Comparison of ENCODE assay signal across 27 mouse cellular contexts in the genomic region with DNA sequence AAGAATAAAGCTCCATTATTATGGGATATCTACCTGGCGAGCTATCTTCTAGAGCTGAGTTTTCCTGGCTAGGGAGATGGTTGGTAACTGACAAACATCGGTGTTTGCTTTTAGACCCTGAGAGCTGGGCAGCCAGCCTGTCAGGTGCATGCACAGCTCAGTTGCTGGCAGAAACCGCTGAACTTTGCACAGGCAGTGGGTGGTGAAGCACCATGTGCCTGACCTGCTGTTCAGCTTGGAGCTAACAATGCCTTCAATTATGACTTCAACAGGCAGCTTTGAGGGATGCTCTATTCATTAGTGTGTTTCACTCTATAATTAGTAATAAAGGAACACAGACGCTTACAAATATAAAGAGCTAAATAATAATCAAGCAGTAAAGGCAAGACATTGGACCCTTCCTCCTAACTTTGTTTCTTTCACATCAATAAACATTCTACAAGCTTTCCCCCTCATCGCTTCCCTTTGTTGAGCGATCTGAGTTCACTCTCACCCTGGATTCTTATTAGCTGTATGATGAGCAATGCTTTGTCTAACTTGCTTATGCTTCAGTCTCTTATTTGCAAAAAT. TPM values are rescaled to one million over a fixed set of nuclear protein-coding genes. Genes with fewer than 3 reads are reported as not detected.
DNase-seq lines count a peak whose midpoint lies in the region; ATAC-seq and TF ChIP-seq lines count a peak whose summit lies in the region.
"Had no signal": no experiment of that assay in that cellular context is flagged by ENCODE, and none has a peak within 500 bp of the region (broad histone marks: within the 10 kb centered on the region; RNA-seq: fewer than 3 reads in every experiment).

No protein-coding gene starts in this region.

- 40% methylated on average over 6 of the region's 6 CpGs for WGBS in forebrain, embryonic 16.5 days
- 36% methylated on average over 6 of the region's 6 CpGs for WGBS in forebrain, postnatal 0 days
- WGBS in liver, embryonic 11.5 days = 73% methylated on average over 6 of the region's 6 CpGs

- H3K4me2 ChIP-seq in forebrain, embryonic 16.5 days (ENCODE audit: low read length) = no peak overlapping the region
- H3K4me2 ChIP-seq in forebrain, postnatal 0 days (ENCODE audit: low read depth) = no peak overlapping the region
- H3K4me2 ChIP-seq in liver, embryonic 11.5 days = no peak overlapping the region
- H3K4me2 ChIP-seq: forebrain, embryonic 15.5 days; heart, embryonic 15.5 days; limb, embryonic 12.5 days; lung, embryonic 15.5 days; midbrain, embryonic 12.5 days; neural tube, embryonic 13.5 days had no signal

- TF ChIP-seq CTCF in forebrain, postnatal 0 days (IDR thresholded peaks at IDR 0.05; ENCODE audit: low read depth) = no peak

- H3K36me3 ChIP-seq in forebrain, embryonic 16.5 days (ENCODE audit: control insufficient read depth, insufficient read depth) = no peaks in the 10 kb centered on the region; the same call in 1 of the 2 replicates
- H3K36me3 ChIP-seq in forebrain, postnatal 0 days (ENCODE audit: insufficient read depth) = 0 out of 2 replicates have a peak, but pooled peaks cover 4% of the 10 kb centered on the region
- H3K36me3 ChIP-seq in liver, embryonic 11.5 days (ENCODE audit: control insufficient read depth, insufficient read depth, low read length) = no peaks in the 10 kb centered on the region
- H3K36me3 ChIP-seq: forebrain, embryonic 15.5 days; heart, embryonic 10.5 days; heart, embryonic 15.5 days; limb, embryonic 12.5 days; lung, embryonic 15.5 days had no signal

- H3K4me3 ChIP-seq in forebrain, embryonic 16.5 days (replicated peaks; ENCODE audit: low read length) = no peak overlapping the region
- H3K4me3 ChIP-seq in forebrain, postnatal 0 days (ENCODE audit: low read depth, low read length) = no peak overlapping the region
- H3K4me3 ChIP-seq in liver, embryonic 11.5 days (ENCODE audit: low read depth, low read length) = no peak overlapping the region
- H3K4me3 ChIP-seq: forebrain, embryonic 15.5 days; heart, embryonic 10.5 days; heart, embryonic 15.5 days; left cerebral cortex, adult 2 months; limb, embryonic 12.5 days; lung, embryonic 15.5 days; midbrain, embryonic 12.5 days; myocyte; neural tube, embryonic 13.5 days had no signal

- H3K27ac ChIP-seq in forebrain, embryonic 16.5 days (ENCODE audit: low read length) = no peak overlapping the region
- H3K27ac ChIP-seq in forebrain, postnatal 0 days (ENCODE audit: low read depth, low read length) = no peak overlapping the region
- H3K27ac ChIP-seq in liver, embryonic 11.5 days (ENCODE audit: low read depth, low read length) = no peak overlapping the region
- H3K27ac ChIP-seq: forebrain, embryonic 15.5 days; heart, embryonic 10.5 days; heart, embryonic 15.5 days; left cerebral cortex, adult 2 months; limb, embryonic 12.5 days; lung, embryonic 15.5 days; midbrain, embryonic 12.5 days; neural tube, embryonic 13.5 days had no signal

- 0 out of 2 replicates have a peak, but pooled peaks cover 3% of the 10 kb centered on the region for H3K27me3 ChIP-seq in forebrain, embryonic 16.5 days (replicated peaks; ENCODE audit: control insufficient read depth, insufficient read depth, low read length)
- no peaks in the 10 kb centered on the region for H3K27me3 ChIP-seq in forebrain, postnatal 0 days (ENCODE audit: insufficient read depth, low read length)
- H3K27me3 ChIP-seq in liver, embryonic 11.5 days (replicated peaks; ENCODE audit: control insufficient read depth, insufficient read depth, low read length) = peaks cover 36% of the 10 kb centered on the region
- H3K27me3 ChIP-seq: forebrain, embryonic 15.5 days had no signal

- peak; percentile 41; the same call in 1 of the 2 replicates for ATAC-seq in forebrain, embryonic 16.5 days
- no peak for ATAC-seq in forebrain, postnatal 0 days
- ATAC-seq in liver, embryonic 11.5 days (replicated peaks; ENCODE audit: low FRiP score) = no peak
- ATAC-seq: forebrain, embryonic 15.5 days; hindbrain, embryonic 16.5 days had no signal

- peaks cover 30% of the 10 kb centered on the region for H3K4me1 ChIP-seq in forebrain, embryonic 16.5 days (replicated peaks; ENCODE audit: control insufficient read depth, insufficient read depth, low read length)
- peaks cover 6% of the 10 kb centered on the region; the same call in 1 of the 2 replicates for H3K4me1 ChIP-seq in forebrain, postnatal 0 days (ENCODE audit: insufficient read depth)
- 0 out of 2 replicates have a peak, but pooled peaks cover under 1% of the 10 kb centered on the region for H3K4me1 ChIP-seq in liver, embryonic 11.5 days (replicated peaks; ENCODE audit: control insufficient read depth, insufficient read depth, low read length)

- no peak for DNase-seq in forebrain, postnatal 0 days
- DNase-seq in layer of hippocampus, adult 18-20 months (ENCODE audit: low spot score in 2 of 2) = peak; percentile 25 to 61
- DNase-seq in layer of hippocampus, postnatal 25 days (ENCODE audit: extremely low spot score in 1 of 2, low spot score in 1 of 2) = no peak
- DNase-seq in layer of hippocampus, postnatal 14 days (ENCODE audit: low spot score in 2 of 2) = peak; percentile 42 to 58
- DNase-seq in liver, embryonic 11.5 days (ENCODE audit: low spot score) = no peak
- DNase-seq: adrenal gland, postnatal 25 days; B cell, adult 2 months; gastrocnemius, postnatal 10 days; kidney, adult 18-20 months; kidney, postnatal 10 days; lung, postnatal 36 days; right cerebral cortex, postnatal 14 days had no signal

- H3K9me3 ChIP-seq in forebrain, embryonic 16.5 days (ENCODE audit: control insufficient read depth, low read length) = no peaks in the 10 kb centered on the region
- H3K9me3 ChIP-seq in forebrain, postnatal 0 days (ENCODE audit: low read length) = no peaks in the 10 kb centered on the region
- no peaks in the 10 kb centered on the region for H3K9me3 ChIP-seq in liver, embryonic 11.5 days (ENCODE audit: control insufficient read depth, low read length)
- H3K9me3 ChIP-seq: forebrain, embryonic 15.5 days; heart, embryonic 10.5 days; heart, embryonic 15.5 days; limb, embryonic 12.5 days; lung, embryonic 15.5 days; midbrain, embryonic 12.5 days; neural tube, embryonic 13.5 days had no signal

- H3K9ac ChIP-seq in forebrain, embryonic 16.5 days (replicated peaks; ENCODE audit: low read depth, low read length) = no peak overlapping the region
- H3K9ac ChIP-seq in forebrain, postnatal 0 days = no peak overlapping the region
- no peak overlapping the region for H3K9ac ChIP-seq in liver, embryonic 11.5 days (ENCODE audit: low read depth, low read length)
- H3K9ac ChIP-seq: forebrain, embryonic 15.5 days; heart, embryonic 15.5 days; limb, embryonic 12.5 days; lung, embryonic 15.5 days; midbrain, embryonic 12.5 days; neural tube, embryonic 13.5 days had no signal

RNA-seq across cellular contexts. Expression of gene Pcdh8, which starts 5.8 kb away (rescaled TPM):
- polyA plus RNA-seq in forebrain, embryonic 16.5 days (2015; fragmentation: Nextera tagmentation; extraction: Ambion mirVana) = 50.5 and 56.6 TPM in 2 replicates
- total RNA-seq in forebrain, postnatal 0 days (2014; rRNA removed) = 86.4 and 130 TPM in 2 replicates
- 41.8 and 51.5 TPM in 2 replicates for polyA plus RNA-seq in forebrain, postnatal 0 days (2015; fragmentation: Nextera tagmentation; extraction: Ambion mirVana)
- 10 to 100 TPM; 86.8 to 88.3 TPM for total RNA-seq in layer of hippocampus, adult 18-20 months (2021)
- total RNA-seq in layer of hippocampus, postnatal 25 days (2021) = 10 to 100 TPM; 70.5 to 83.3 TPM
- total RNA-seq in layer of hippocampus, postnatal 14 days (2021) = 10 to 100 TPM; 64.4 to 77.0 TPM
- polyA plus RNA-seq in liver, embryonic 11.5 days (2014; fragmentation: Nextera tagmentation; extraction: Ambion mirVana) = 0.12 and 0.21 TPM in 2 replicates
- total RNA-seq: heart, postnatal 25 days; liver, adult 2 months; megakaryocyte, adult 5-6 weeks had no signal
- polyA plus RNA-seq: liver, adult 2 months; liver, embryonic 16.5 days had no signal

Comparison
In these comparisons a context has a peak if more than half of its experiments do, and no peak if none do; other contexts are left out.
1. DNase-seq: peak in layer of hippocampus, adult 18-20 months (2 of 2) and layer of hippocampus, postnatal 14 days (2 of 2); none in forebrain, postnatal 0 days (single experiment), layer of hippocampus, postnatal 25 days (0 of 2) and liver, embryonic 11.5 days (single experiment).